Mouse (Mus musculus) CH12.LX (cell line): Measurements from ENCODE around the gene Mdga1.

Experiments used
- CHD2 ChIP-seq: IDR thresholded peaks from 2 replicates; pipeline ENCODE4 v1.6.1; 2011; ENCODE audit warnings: low read length, improper control_type of control experiment
- CTCF ChIP-seq, 2 experiments: IDR thresholded peaks in 1 of 2; conservative IDR thresholded peaks in 1 of 2; 2 replicates each; pipeline ENCODE4 v1.5.1; 2011 to 2012; ENCODE audit warnings: low read depth in 2 of 2, low read length in 2 of 2, improper control_type of control experiment in 1 of 2, inconsistent platforms in 1 of 2, mild to moderate bottlenecking in 1 of 2, moderate library complexity in 1 of 2
- ELF1 ChIP-seq: IDR thresholded peaks from 2 replicates; pipeline ENCODE4 v1.6.1; 2014; ENCODE audit warnings: low read depth, mild to moderate bottlenecking, inconsistent platforms, low read length, improper control_type of control experiment
- EP300 ChIP-seq: IDR thresholded peaks from 2 replicates; pipeline ENCODE4 v1.6.1; 2011; ENCODE audit warnings: low read length, improper control_type of control experiment
- GABPA ChIP-seq: IDR thresholded peaks from 2 replicates; pipeline ENCODE4 v1.6.1; 2012; ENCODE audit warnings: low read depth, low read length, improper control_type of control experiment, inconsistent platforms; ENCODE audit not compliant: insufficient replicate concordance
- HCFC1 ChIP-seq: IDR thresholded peaks from 2 replicates; pipeline ENCODE4 v1.6.1; 2012; ENCODE audit warnings: low read depth, mild to moderate bottlenecking, inconsistent platforms, low read length, improper control_type of control experiment
- MAFK ChIP-seq: IDR thresholded peaks from 2 replicates; pipeline ENCODE4 v1.6.1; 2011; ENCODE audit warnings: low read length, improper control_type of control experiment; ENCODE audit not compliant: insufficient replicate concordance
- MAX ChIP-seq: IDR thresholded peaks from 2 replicates; pipeline ENCODE4 v1.6.1; 2011; ENCODE audit warnings: low read length, improper control_type of control experiment
- POLR2A ChIP-seq: IDR thresholded peaks from 2 replicates; pipeline ENCODE4 v1.6.1; 2011; ENCODE audit warnings: low read depth, mild to moderate bottlenecking, improper control_type of control experiment, low read length
- RAD21 ChIP-seq: IDR thresholded peaks from 2 replicates; pipeline ENCODE4 v1.6.1; 2011; ENCODE audit warnings: low read depth, mild to moderate bottlenecking, low read length, improper control_type of control experiment, moderate library complexity
- SMC3 ChIP-seq: IDR thresholded peaks from 2 replicates; pipeline ENCODE4 v1.6.1; 2011; ENCODE audit warnings: low read depth, low read length, improper control_type of control experiment
- ZC3H11A ChIP-seq: IDR thresholded peaks from 2 replicates; pipeline ENCODE4 v1.6.1; 2012; ENCODE audit warnings: low read depth, mild to moderate bottlenecking, inconsistent platforms, low read length, improper control_type of control experiment

- TF ChIP-seq POLR2A (no peak), HCFC1 (no peak), CTCF (conservative IDR thresholded peaks at IDR 0.05 in 1 of 2, IDR thresholded peaks at IDR 0.05 in 1 of 2; ENCODE audit: low read depth in 2 of 2, low read length in 2 of 2) (no peak), ZC3H11A (no peak), MAFK (no peak), EP300 (no peak), SMC3 (no peak), CHD2 (no peak), RAD21 (no peak), GABPA (no peak), ELF1 (no peak), MAX (no peak)
Measured at GRCm38 (mm10) chr17:29947271-29947714, 22.6 kb downstream of the Mdga1 start.
